10 mouse cellular contexts compared by ENCODE assay signal in the genomic region with DNA sequence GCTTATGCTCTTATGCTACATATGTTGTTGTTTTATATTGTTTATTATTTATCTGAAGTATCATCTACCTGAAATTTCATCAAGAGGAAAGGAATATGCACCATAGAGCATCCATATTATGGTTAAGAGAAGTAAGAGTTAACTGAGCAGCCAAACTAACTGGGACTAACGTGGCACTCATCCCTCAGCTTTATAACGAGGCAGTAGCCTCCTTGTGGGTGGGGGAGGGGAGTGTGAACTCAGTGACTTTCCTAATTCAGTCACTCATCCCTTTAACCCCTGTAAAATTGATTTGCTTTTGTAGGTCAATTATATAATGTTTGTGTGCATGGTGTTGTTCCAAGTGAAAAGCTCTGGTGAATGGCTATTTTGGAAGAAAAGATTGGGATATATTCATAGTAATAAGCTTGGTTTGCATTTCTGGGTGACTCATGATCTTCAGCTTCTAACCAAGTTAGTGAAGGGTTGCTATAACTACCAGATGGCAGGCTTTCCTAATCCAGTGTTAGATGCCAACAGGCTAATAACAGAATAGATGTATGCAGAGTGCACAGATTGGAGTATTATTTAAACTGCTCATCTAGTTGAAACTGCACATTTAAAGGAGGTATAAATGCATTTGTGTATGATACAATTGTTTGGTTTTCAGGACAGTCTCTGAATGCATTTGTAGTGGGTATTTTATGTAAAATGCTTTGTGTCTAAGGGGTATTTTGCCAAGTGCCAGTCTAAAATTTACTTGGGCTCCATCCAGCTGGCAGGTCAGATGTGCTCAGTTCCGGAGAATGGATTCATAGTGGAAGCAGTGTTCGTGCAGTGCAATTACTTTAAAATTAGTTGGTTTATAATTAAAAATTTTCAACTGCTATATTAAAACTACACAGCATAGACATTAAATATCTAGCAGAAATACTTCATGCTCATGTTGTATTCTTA. TPM values are rescaled to one million over a fixed set of nuclear protein-coding genes. Genes with fewer than 3 reads are reported as not detected.
DNase-seq lines count a peak whose midpoint lies in the region; ATAC-seq and TF ChIP-seq lines count a peak whose summit lies in the region.
"Had no signal": no experiment of that assay in that cellular context is flagged by ENCODE, and none has a peak within 500 bp of the region (broad histone marks: within the 10 kb centered on the region; RNA-seq: fewer than 3 reads in every experiment).

No protein-coding gene starts in this region.

- no peaks in the 10 kb centered on the region for H3K9me3 ChIP-seq in hindbrain, postnatal 0 days (ENCODE audit: low read length)
- H3K9me3 ChIP-seq in hindbrain, embryonic 12.5 days (replicated peaks) = no peaks in the 10 kb centered on the region

- peak; percentile 69 for DNase-seq in hindbrain, postnatal 0 days (ENCODE audit: low spot score)
- peak; percentile 56 for DNase-seq in right cerebral cortex, adult 18-20 months
- DNase-seq in right cerebral cortex, postnatal 36 days (ENCODE audit: low spot score in 2 of 2) = no peak
- DNase-seq in cerebellum, adult 9-10 months = peak; percentile 89
- DNase-seq in telencephalon, adult 2 months (ENCODE audit: low read depth, low spot score) = peak; percentile 88
- no peak for DNase-seq in spleen, postnatal 4 days (ENCODE audit: low spot score in 2 of 2)
- no peak for DNase-seq in urinary bladder, postnatal 36 days (ENCODE audit: low spot score in 2 of 2)
- DNase-seq: kidney, postnatal 10 days had no signal

- WGBS in hindbrain, postnatal 0 days = 26% methylated on average over 4 of the region's 4 CpGs
- 54% methylated on average over 4 of the region's 4 CpGs for WGBS in hindbrain, embryonic 12.5 days

- no peak for TF ChIP-seq CTCF in hindbrain, postnatal 0 days (IDR thresholded peaks at IDR 0.05; ENCODE audit: low read depth)

- no peak overlapping the region for H3K4me3 ChIP-seq in hindbrain, postnatal 0 days (ENCODE audit: low read length)
- H3K4me3 ChIP-seq in hindbrain, embryonic 12.5 days = no peak overlapping the region

- peak; percentile 72 for ATAC-seq in hindbrain, postnatal 0 days
- no peak for ATAC-seq in hindbrain, embryonic 12.5 days (ENCODE audit: low FRiP score)

- peaks cover 14% of the 10 kb centered on the region for H3K4me1 ChIP-seq in hindbrain, postnatal 0 days (ENCODE audit: insufficient read depth, low read length)
- H3K4me1 ChIP-seq in hindbrain, embryonic 12.5 days = no peaks in the 10 kb centered on the region

- 0 out of 2 replicates have a peak overlapping the region, but pooled peaks have one; percentile 8 for H3K4me2 ChIP-seq in hindbrain, postnatal 0 days (ENCODE audit: low read depth, low read length)
- no peak overlapping the region for H3K4me2 ChIP-seq in hindbrain, embryonic 12.5 days (replicated peaks)

- H3K27ac ChIP-seq in hindbrain, postnatal 0 days = peak overlapping the region; percentile 42; the same call in 1 of the 2 replicates
- H3K27ac ChIP-seq in hindbrain, embryonic 12.5 days = no peak overlapping the region
- H3K27ac ChIP-seq: liver, embryonic 14.5 days had no signal

- H3K9ac ChIP-seq in hindbrain, postnatal 0 days (replicated peaks; ENCODE audit: low read length) = no peak overlapping the region
- H3K9ac ChIP-seq in hindbrain, embryonic 12.5 days = no peak overlapping the region
- H3K9ac ChIP-seq: liver, embryonic 14.5 days had no signal

- no peaks in the 10 kb centered on the region for H3K27me3 ChIP-seq in hindbrain, postnatal 0 days (ENCODE audit: insufficient read depth, low read length)
- no peaks in the 10 kb centered on the region for H3K27me3 ChIP-seq in hindbrain, embryonic 12.5 days

- no peaks in the 10 kb centered on the region for H3K36me3 ChIP-seq in hindbrain, postnatal 0 days (ENCODE audit: insufficient read depth, low read length)
- no peaks in the 10 kb centered on the region for H3K36me3 ChIP-seq in hindbrain, embryonic 12.5 days

RNA-seq across cellular contexts. Expression of a gene that starts 25.3 kb away (rescaled TPM):
- total RNA-seq in hindbrain, postnatal 0 days (2014; rRNA removed) = 49.7 and 56.7 TPM in 2 replicates
- 65.2 and 68.8 TPM in 2 replicates for polyA plus RNA-seq in hindbrain, postnatal 0 days (2015; fragmentation: Nextera tagmentation; extraction: Ambion mirVana)
- polyA plus RNA-seq in hindbrain, embryonic 12.5 days (2016; fragmentation: Nextera tagmentation; extraction: Ambion mirVana) = 55.5 and 56.0 TPM in 2 replicates

Comparison
In these comparisons a context has a peak if more than half of its experiments do, and no peak if none do; other contexts are left out.
1. DNase-seq: peak in hindbrain, postnatal 0 days (single experiment), right cerebral cortex, adult 18-20 months (single experiment), cerebellum, adult 9-10 months (single experiment) and telencephalon, adult 2 months (single experiment); none in right cerebral cortex, postnatal 36 days (0 of 2), spleen, postnatal 4 days (0 of 2) and urinary bladder, postnatal 36 days (0 of 2).